Mouse (Mus musculus): ENCODE results near the gene Enpp6.
"Not testable (repeated sequence)": the region's sequence is repeated elsewhere in the genome, so short reads cannot be mapped to it uniquely, and the experiment has no call there.

Enpp6 gene

GRCm38 (mm10) chr8:46995931-46996664, 9.4 kb downstream of the Enpp6 start:
- DNase-seq (ENCODE audit: low read depth), result no peak

- no peak for DNase-seq (ENCODE audit: low read depth)
Observed at GRCm38 (mm10) chr8:47005676-47006075, 19.0 kb downstream of the Enpp6 start.

GRCm38 (mm10) chr8:47006785-47007184, 20.1 kb downstream of the Enpp6 start:
- DNase-seq (ENCODE audit: low read depth), result no peak

DNA sequence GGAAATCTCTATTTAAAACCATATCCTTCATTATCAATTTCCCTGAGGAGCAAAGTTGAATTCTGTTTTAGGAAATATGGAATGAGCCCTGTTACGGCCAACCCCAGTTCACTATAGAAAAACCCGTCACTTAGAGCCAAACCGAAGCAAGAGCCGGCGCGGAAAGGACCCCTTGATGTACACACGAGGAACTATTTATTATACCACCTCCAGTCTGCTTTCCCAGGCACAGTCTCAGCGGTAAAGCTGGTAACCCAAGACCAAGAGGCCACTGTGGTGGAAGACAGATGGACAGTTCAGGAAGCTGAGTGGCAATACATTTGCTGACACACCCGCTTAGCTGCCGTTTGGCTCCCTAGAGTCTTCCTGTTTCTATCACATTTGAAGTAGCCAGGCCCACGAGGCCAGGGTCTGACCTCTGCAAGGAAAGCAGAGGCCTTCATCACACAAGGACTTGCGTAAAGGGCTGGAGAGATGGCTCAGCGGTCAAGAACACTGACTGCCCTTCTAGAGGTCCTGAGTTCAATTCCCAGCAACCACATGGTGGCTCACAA, 21.6 kb downstream of the Enpp6 start:
- no peak for DNase-seq (ENCODE audit: low read depth)

GRCm38 (mm10) chr8:47016268-47016946, 29.7 kb downstream of the Enpp6 start:
- peak; percentile 17 for DNase-seq (ENCODE audit: low read depth)

DNA sequence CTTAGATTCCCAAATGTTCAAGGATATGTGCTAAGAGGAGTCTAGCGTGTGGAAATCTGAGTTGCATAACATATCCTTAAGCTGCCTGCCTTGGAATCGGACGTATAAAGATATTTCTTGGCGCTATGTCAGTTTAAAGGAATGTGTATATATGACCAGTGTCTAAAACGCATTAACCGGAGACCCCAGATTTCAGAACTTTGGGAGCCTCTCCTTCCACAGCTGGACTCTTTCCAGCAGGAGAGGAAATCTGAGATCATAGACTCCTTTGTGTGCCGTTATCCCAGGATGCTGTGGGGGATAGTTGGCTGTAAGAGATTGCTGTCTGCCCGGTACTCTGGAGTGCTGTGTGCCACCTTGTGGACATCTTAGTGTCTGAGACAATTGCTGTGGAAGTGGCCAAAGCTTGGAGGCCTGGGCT, 34.5 kb downstream of the Enpp6 start:
- no peak for DNase-seq (ENCODE audit: low read depth)

- DNase-seq (ENCODE audit: low read depth), result no peak
Observed at GRCm38 (mm10) chr8:47024612-47025011, 37.9 kb downstream of the Enpp6 start.

DNA sequence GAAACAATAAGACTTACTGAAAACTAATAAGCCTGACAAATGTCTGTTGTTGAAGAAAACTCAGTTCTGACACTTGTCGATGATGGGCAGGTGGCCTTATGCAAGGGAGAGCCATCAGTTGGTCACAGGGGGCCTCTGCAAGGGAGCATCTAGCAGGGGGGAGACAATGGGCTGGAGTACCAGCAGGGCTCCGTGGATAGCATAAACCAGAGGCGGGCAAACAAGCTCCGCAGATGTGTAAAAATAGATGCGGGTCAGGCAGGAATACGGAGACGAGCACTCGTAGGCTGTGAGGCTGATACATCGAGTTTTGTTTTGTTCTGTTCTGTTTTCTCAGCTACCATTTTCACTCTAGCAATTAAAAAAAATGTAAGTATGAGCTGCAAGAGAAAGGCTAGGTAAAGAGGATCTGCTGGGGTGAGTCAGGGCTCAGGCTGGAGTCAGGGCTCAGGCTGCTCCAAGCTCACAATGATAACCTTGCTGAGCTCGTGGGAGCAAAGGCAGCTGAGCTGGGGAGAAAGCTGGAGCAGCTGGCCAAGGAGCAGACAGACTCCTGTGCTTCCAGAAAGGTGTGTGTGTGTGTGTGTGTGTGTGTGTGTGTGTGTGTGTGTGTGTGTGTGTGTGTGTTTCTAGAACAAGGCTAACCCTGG, 40.3 kb downstream of the Enpp6 start:
- DNase-seq (ENCODE audit: low read depth), result no peak

DNA sequence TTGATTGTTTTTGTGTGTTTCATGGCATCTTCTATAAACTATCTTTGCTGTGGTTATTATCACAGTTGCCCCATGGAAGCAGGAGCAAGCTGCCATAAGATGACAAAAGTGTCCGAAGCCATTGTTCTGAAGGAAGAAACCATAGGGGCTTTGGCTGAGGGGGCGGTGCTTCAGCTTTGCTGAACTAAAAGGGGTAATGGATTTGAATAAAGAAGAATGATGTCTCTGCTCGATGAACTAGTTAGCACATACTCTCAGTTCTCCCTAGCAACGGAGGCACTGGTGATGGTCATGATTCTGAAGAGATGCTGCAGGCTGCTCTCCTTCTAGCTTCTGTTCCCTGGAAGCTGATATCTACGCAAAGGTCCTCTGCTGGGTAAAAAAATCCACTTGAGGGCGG, 41.8 kb downstream of the Enpp6 start:
- DNase-seq (ENCODE audit: low read depth), result no peak

DNA sequence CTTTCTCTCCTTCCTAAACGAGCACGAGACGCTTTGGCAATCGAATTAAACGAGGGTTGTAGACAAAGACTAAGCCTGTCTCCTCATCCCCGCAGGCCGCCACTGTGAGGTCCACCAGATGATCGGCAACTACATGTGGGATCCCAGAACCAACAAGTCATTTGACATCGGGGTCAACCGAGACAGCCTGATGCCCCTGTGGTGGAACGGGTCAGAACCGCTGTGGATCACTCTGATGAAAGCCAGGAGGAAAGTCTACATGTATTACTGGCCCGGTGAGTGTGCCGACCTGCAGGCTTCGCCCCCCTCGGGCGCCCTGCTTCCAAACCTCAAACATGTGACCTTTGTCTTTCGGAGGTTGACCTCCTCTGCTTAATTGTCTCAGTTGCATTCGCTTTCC, 43.6 kb downstream of the Enpp6 start:
- no peak for DNase-seq (ENCODE audit: low read depth)

- DNase-seq (ENCODE audit: low read depth), result no peak
Observed at GRCm38 (mm10) chr8:47032081-47032480, 45.4 kb downstream of the Enpp6 start.

- no peak for DNase-seq (ENCODE audit: low read depth)
Observed at GRCm38 (mm10) chr8:47033976-47034375, 47.3 kb downstream of the Enpp6 start.

- DNase-seq (ENCODE audit: low read depth), result no peak
Observed at GRCm38 (mm10) chr8:47036501-47036900, 49.8 kb downstream of the Enpp6 start.

DNA sequence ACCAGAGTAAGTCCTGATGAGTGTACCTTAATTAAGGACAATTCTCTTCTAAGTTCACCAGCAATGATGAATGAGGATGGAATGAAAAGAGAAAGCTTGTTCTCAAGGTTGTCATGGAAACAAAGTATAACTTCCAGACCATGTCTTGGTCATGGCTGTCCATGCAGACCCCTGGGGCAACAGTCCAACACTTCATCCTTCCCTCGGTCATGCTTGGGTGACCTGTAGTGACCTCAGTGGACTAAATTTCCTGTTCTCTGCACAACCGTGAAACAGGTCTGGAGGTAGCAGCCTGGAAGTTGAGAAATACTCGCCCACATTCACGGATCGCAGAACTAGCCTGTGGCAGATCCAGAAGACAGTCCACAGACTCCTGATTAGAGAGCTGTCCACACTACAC, 50.7 kb downstream of the Enpp6 start:
- DNase-seq (ENCODE audit: low read depth), result no peak

DNA sequence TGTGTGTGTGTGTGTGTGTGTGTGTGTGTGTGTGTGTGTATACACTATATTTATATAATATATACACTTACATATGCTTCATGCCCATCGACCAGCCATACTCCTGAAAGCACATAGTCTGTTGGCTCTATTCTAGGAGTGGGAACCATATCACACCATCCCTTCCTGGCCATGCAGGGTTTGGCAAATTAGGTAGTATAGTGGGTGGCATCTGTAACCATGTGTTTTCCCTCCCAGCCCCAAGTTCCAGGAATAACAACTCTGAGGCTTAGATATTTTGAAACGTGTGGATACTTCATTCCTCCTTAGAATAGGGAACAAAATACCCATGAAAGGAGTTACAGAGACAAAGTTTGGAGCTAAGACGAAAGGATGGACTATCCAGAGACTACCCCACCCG, 53.5 kb downstream of the Enpp6 start:
- DNase-seq (ENCODE audit: low read depth), result not testable (repeated sequence)

DNA sequence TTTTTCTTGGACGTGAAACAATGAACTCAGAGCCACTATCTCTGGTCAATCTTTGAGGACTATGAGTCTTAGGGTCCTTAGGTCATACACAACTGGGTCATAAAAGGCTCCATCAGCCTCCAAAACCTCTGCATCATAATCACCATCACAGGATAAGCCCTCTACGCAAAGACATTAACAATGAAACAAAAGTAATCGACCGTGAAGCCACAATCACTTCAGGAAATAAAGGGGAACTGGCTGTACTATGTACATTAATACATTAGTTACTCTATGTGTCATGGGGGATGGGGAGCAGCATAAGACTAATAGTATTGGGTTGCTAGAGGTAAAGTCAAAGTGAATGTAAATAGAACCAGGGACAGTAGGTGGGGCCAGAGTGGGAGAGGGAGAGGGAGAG, 59.7 kb downstream of the Enpp6 start:
- no peak for DNase-seq (ENCODE audit: low read depth)

DNA sequence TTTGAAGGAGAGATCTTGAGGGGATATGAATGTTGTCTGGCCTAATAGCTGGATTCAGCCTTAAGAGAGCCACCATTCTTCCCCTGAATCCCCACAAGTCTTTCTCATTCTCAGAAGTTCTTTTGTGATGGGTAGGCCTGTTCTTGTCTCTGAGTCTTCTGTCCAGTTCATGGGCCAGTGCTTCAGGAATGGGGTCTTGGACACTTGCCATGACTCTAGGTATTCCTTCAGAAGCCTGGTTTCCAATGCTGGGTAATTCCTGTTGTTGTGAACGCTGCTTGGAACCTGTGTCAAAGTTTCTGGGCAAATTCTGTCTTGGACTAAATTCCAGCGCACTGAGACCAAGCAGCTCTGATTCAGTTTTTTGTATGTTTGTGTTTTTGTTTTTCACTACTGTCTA, 60.5 kb downstream of the Enpp6 start:
- no peak for DNase-seq (ENCODE audit: low read depth)

- DNase-seq (ENCODE audit: low read depth), result no peak
Observed at GRCm38 (mm10) chr8:47048584-47048983, 61.9 kb downstream of the Enpp6 start.

DNA sequence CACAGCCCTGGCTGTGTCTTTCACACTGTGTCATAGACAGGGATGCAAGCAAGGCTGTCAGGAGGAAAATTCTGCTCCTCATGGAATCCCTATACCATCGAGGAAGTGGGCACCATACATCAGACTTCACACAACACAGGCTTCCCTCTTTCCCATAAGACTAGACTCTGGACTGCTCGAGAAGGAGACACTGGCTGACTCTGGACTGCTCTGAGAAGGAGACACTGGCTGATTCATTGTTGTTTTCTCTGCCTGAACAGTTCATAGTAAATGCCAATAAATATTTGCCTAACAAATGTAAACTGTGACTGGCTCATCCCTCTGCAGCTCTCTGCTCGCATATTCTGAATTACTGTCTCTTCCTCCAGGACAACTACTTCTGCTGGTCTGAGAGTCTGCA, 66.0 kb downstream of the Enpp6 start:
- no peak for DNase-seq (ENCODE audit: low read depth)

GRCm38 (mm10) chr8:47056086-47056485, 69.4 kb downstream of the Enpp6 start:
- no peak for DNase-seq (ENCODE audit: low read depth)

DNA sequence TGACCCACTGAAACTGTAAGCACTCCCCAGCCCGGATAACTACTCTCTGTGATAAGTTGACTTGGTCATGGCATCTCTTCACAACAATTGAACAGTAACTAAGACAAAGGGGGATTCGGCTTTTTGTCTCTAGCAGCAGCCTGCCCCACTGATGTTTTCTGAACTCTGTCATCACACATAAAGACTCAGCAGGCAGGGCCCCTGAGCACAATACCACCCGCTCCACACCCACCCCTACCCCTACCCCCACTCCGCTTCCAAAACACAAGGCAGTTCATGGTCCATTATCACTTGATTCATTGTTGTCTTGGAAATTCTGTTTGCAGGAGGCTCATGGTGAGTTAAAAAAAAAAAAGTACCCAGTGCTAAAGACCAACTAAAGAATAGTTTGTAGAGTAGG, 71.8 kb downstream of the Enpp6 start:
- DNase-seq (ENCODE audit: low read depth), result no peak

- DNase-seq (ENCODE audit: low read depth), result no peak
Observed at GRCm38 (mm10) chr8:47058971-47059370, 72.3 kb downstream of the Enpp6 start.
